Mouse (Mus musculus) retina, embryonic 14.5 days (tissue): ENCODE data around the gene Gramd1b.

ENCODE experiments used
- DNase-seq: peaks from one replicate; pipeline ENCODE4 v3.0.0-alpha.2; 2015; ENCODE audit warnings: low spot score

The Gramd1b gene

GRCm38 (mm10) chr9:40333649-40334396, 197.4 kb downstream of the Gramd1b start:
- DNase-seq = peak; percentile 77

DNA sequence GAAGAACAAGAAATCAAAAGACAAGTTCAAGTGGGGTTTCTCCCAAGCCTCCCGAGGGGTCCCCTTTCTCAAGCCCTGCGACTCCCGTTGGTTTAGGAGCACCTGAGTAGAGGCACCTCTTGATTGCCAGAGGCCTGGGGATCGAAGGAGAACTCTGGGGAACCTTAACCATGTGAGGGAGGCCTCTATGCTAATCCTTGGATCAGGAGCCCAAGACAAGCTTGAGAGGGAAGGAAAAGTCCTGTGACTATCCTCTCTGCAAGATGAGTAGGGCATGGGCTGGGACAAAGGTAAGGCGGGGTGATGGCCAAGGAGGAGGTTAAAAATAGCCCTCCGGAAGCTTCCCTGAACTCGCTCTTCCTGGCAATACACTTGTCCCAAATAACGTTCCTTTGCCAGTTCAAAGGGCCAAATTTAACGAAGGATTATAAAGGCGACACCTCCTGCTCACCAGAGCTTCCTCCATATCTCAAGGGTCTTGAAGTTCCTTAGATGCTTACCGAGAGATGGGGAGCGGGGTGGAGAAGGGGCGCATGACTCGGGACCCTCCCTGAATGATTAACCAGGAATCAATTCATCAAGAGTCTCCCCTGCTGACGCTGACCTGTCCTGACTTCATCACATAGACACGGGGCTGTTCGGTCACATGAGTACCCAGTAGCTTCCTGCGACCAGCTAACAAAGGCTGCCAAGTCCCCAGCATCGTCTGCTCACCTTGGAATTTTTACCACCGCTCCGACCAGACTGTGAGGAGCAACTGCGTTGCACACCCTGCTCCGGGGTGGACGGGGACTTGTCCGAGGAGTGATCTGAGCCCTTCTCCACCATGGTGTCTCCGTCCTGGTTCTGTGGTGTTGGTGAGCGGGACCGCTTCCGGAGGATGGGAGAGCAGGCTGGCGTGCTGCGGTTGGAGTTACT, 198.2 kb downstream of the Gramd1b start:
- no peak for DNase-seq

GRCm38 (mm10) chr9:40332326-40332725, 198.9 kb downstream of the Gramd1b start:
- no peak for DNase-seq

GRCm38 (mm10) chr9:40331411-40332286, 199.5 kb downstream of the Gramd1b start:
- no peak for DNase-seq

DNA sequence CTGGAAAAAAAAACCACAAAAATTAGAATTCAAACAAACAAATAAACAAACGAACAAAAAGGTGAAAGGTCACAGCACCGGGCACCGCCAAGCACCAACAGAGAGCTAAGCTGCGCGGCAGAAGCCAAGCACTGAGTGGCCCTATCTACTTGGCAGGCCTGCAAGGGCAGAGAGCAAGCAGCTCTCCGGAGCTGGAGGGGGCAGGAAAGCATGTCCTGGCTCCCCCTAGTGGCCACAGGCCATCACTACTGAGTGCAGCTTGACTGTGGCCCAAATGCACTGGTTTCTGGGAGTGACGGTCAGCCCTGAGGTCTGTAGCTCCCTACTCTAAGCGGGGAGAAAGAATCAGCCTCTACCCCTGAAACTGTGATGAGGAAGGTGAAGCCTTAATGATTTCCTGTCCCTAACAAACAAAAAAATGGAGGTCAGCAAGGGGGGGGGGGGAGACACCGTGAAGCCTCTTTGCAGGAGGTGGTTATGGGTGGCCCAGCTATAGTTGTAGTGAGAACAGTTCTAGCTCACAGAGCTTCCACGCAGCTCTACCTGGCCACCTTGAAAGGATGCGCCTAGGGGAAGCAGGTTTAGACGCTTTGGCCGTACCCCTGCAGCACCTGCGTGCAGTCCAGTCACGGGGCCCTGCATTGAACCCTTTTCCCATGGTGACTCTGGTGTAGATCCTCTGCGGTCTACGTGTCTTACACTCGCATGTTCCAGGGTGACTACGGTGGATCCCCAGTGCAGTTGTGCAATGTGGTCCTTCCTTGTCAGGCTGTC, 200.4 kb downstream of the Gramd1b start:
- peak; percentile 93 for DNase-seq

DNA sequence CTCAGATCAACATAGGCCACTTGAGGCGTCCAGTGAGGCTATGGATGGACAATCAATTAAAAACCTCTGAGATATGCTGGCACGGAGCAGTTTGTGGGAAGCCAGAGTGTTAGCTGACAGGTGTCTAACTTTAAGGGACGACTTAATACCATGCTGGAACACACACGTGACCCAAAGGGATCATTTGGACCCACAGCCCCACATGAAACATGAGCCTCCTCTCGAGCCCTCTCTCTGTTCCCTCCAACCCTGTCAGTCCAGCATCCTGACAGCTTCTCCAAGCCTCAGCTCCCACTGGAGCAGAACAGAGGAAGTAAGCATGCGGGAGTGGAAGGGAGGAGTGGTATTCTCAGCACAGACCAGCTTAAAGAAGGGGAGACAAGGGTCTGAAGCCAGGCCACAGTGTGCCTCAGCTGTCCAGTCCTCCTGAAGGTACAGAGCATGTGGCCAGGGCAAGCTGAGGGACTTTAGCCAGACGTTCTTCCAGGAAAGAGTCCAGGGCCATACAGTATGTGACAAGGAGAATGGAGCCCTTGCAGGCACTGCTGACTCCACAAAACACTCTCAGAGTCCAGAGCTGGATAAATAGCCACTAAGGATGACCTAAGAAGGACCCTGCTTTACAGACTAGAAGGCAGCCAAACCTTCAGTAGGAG, 204.8 kb downstream of the Gramd1b start:
- DNase-seq = no peak

GRCm38 (mm10) chr9:40324826-40325225, 206.4 kb downstream of the Gramd1b start:
- DNase-seq = no peak

DNA sequence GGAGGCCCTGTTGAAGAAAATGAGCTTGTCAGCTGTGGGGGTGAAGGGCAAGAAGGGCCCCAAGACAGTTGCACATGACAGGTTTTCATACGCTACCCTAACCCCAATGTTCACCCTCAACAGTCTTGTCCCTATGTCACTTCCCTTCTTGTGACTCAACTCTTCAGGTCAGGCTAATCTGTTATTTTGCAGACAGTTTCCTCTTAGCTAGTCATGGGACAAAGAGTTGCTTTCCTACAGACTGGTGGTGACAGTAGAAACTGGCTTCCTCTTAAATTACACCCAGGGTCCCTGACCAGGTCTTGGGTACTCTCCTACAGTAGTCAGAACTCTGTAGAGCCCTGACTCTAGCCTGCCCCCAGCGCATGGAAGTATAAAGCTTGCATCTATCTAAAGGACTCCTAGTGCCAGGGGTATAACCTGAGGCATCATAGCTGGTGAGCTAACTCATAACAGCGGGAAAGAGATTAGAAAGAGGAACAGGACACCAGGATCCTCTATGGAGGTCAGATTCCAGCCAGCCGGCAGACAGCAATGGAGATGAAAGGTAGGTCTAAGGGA, 206.9 kb downstream of the Gramd1b start:
- DNase-seq = no peak

- no peak for DNase-seq
These were observed 207.4 kb downstream of the Gramd1b start for GRCm38 (mm10) chr9:40323773-40324172.

GRCm38 (mm10) chr9:40323171-40323570, 208.0 kb downstream of the Gramd1b start:
- DNase-seq = no peak

- no peak for DNase-seq
These were observed 208.8 kb downstream of the Gramd1b start for GRCm38 (mm10) chr9:40322372-40322771.

- DNase-seq = no peak
These were observed 209.5 kb downstream of the Gramd1b start for GRCm38 (mm10) chr9:40321668-40322003.

- DNase-seq = no peak
These were observed 210.1 kb downstream of the Gramd1b start for GRCm38 (mm10) chr9:40320879-40321667.

DNA sequence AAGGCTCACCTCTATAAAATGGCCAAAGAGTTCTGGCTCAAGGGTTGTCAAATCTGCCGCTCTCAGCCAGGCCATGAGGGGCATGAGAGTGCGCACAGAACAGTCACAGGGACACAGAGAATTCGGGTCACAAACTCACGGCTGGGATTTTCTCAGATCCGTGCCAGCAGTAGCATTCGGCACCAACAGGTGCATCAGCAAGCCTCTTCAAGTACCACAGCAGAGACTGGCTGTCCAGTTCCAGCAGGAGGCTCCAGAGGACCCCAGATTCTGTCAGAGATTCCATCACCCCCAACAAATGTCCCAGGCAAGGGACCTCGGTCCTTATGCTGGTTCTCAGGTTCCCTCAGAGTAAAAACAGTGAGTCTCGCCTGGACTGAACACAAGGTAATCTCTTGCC, 210.8 kb downstream of the Gramd1b start:
- no peak for DNase-seq

DNA sequence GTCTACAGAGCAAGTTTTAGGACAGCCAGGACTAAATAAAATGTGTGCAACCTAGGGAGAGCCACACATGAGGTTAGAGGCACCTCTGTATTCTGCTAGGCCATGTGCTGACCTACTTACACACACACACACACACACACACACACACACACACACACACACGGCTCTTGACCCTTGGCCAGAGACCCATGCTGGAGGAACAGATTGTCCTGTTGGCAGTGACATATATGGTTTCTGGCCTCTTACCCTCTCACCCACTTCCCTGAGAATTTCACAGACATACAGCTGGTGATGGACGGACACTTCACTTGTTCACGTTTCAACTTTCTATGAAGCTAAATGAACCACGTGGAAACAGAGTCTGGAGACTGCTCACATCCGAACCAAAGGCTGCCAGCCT, 212.4 kb downstream of the Gramd1b start:
- DNase-seq = no peak

- DNase-seq = no peak
These were observed 213.4 kb downstream of the Gramd1b start for GRCm38 (mm10) chr9:40317735-40318134.

DNA sequence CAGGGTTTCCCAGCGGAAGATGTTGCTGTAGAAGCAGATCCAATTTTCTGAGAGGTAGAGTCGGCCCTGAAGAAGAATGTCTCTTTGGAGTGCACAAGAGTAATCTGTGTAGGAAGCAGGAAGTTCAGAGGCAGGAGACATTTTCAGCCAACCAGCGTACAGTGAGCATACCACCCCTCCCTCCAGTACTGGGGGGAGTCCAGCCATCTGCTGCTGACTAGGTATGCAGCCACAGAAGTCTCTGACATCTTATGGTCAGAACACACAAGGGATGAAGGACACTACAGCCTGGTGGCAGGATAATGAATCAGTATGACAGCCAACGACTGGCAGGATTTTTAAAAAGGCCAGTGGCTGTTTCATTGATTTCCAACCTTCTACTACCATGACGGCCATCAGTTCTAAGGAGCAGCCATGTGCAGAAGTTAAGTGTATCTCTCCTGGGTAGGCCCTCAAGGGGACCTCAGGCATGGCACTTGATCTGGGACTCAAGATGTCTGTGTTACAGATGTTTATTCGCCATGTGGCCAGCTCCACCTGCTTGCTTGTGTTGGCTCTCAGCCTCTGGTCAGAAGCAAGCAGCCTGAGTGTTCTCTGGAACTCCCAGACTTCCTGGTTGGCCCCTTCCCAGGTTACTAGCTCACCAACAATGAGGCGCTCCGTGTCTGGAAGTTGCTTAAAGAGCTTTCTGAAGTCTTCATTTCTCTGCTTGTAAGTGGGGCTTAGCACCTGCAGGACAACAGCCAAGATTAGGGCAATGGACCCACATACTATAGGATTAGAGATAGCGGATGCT, 214.1 kb downstream of the Gramd1b start:
- DNase-seq = no peak

GRCm38 (mm10) chr9:40311813-40312212, 219.4 kb downstream of the Gramd1b start:
- DNase-seq = no peak

DNA sequence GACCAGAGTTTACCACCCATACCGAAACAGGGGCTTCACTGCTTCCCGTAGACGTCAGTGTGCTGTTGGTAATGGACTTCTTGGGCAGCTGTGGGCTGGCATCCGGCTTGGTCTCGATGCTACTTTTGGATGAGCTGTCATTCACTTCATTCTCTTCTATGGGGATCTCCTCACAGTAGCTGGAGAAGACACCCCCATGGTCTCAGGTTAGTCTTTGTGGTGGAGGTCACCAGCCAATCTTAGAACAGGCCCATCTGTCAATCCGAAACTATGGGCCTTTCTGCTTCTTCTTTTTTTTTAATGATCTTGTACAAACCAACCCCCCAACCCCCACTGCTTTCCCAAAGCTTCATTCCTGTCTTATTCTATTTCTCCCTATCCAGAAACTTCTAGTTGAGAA, 221.3 kb downstream of the Gramd1b start:
- DNase-seq = no peak
